Mouse (Mus musculus): ENCODE results near the gene Rasgrf2.

GRCm38 (mm10) chr13:91906338-91906737, 225.1 kb downstream of the Rasgrf2 start:
- TF ChIP-seq CTCF (IDR thresholded peaks at IDR 0.05; ENCODE audit: low read depth, low read length): no peak
- no peak for TF ChIP-seq GATA1 (IDR thresholded peaks at IDR 0.05; ENCODE audit: borderline replicate concordance, low read length)
- no peak for TF ChIP-seq POLR2AphosphoS5 (IDR thresholded peaks at IDR 0.05; ENCODE audit: insufficient replicate concordance, low read depth, low read length)
- no peak for TF ChIP-seq TAL1 (conservative IDR thresholded peaks at IDR 0.05; ENCODE audit: low read depth, low read length)

All from G1E (cell line).